Mouse (Mus musculus) limb, embryonic 13.5 days (tissue): Measurements from ENCODE around the gene Rnd2. TPM values are rescaled to one million over a fixed set of nuclear protein-coding genes. Genes with fewer than 3 reads are reported as not detected.
"Not testable (repeated sequence)": the region's sequence is repeated elsewhere in the genome, so short reads cannot be mapped to it uniquely, and the experiment has no call there.

Source experiments
- ATAC-seq: fragments of 200-750 bp; cut with Nextera tagmentation; 2 replicates; pipeline ENCODE4 v1.8.0; 2017; ENCODE audit warnings: low read depth, moderate number of reproducible peaks, moderate TSS enrichment; ENCODE audit not compliant: low FRiP score
- H3K27ac ChIP-seq: fragments of 300-500 bp; sonication (generic); 2 replicates; pipeline ENCODE4 v1.5.1; 2015; ENCODE audit warnings: inconsistent platforms, mild to moderate bottlenecking, moderate library complexity
- H3K27me3 ChIP-seq: fragments of 300-500 bp; sonication (generic); 2 replicates; pipeline ENCODE4 v1.6.1; 2015; ENCODE audit warnings: mild to moderate bottlenecking, inconsistent platforms
- H3K36me3 ChIP-seq: fragments of 300-500 bp; sonication (generic); 2 replicates; pipeline ENCODE4 v1.6.1; 2015; ENCODE audit warnings: inconsistent platforms, mild to moderate bottlenecking, moderate library complexity
- H3K4me1 ChIP-seq: fragments of 300-500 bp; sonication (generic); 2 replicates; pipeline ENCODE4 v1.6.1; 2015; ENCODE audit warnings: inconsistent platforms
- H3K4me2 ChIP-seq: fragments of 300-500 bp; sonication (generic); replicated peaks from 2 replicates; pipeline ENCODE4 v1.6.1; 2015; ENCODE audit warnings: inconsistent platforms, mild to moderate bottlenecking, moderate library complexity
- H3K4me3 ChIP-seq: fragments of 300-500 bp; sonication (generic); 2 replicates; pipeline ENCODE4 v1.5.1; 2015; ENCODE audit warnings: moderate library complexity, mild to moderate bottlenecking, inconsistent platforms
- H3K9ac ChIP-seq: fragments of 300-500 bp; sonication (generic); 2 replicates; pipeline ENCODE4 v1.6.1; 2015; ENCODE audit warnings: mild to moderate bottlenecking, inconsistent platforms
- H3K9me3 ChIP-seq: fragments of 300-500 bp; sonication (generic); 2 replicates; pipeline ENCODE4 v1.6.1; 2016; ENCODE audit warnings: inconsistent platforms
- WGBS: fragments of 180-500 bp; shearing (Covaris S2); methylation state at CpG from one replicate; pipeline ENCODE4 v1.1.7; 2015; 5-methylcytosine and 5-hydroxymethylcytosine counted together
- polyA plus RNA-seq: library from polyadenylated mRNA; unstranded; fragments of >200 nt; fragmentation: Nextera tagmentation; extraction: Ambion mirVana; gene quantifications from 2 replicates; pipeline ENCODE4 v1.2.1, GENCODE M21; 2015

Rnd2 gene
- polyA plus RNA-seq, 1 experiment from 2014 or later: 12.0 TPM

DNA sequence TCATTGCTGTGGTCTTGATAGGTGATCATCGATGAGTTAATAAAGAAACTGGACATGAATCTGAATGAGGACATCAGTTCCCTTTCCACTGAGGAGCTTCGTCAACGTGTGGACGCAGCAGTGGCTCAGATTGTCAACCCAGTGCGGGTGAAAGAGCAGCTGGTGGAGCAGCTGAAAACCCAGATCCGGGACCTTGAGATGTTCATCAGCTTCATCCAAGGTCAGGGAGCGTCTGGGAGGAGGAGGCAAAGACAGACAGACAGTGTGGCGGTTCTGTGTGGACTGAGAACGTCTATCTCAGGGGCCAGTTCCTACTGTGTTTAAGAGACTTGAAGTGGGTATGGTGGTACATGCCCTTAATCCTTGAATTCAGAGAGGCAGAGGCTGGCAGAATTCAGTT is 33.5 kb upstream of the Rnd2 start:
- Histone ChIP-seq H3K4me3 (no peak overlapping the region), H3K4me2 (no peak overlapping the region), H3K4me1 (peaks cover 8% of the 10 kb centered on the region), H3K27me3 (no peaks in the 10 kb centered on the region), H3K36me3 (peaks cover 67% of the 10 kb centered on the region), H3K9me3 (no peaks in the 10 kb centered on the region), H3K27ac (no peak overlapping the region), H3K9ac (no peak overlapping the region)
- 90% methylated on average over 9 of the region's 9 CpGs for WGBS
- ATAC-seq: no peak

DNA sequence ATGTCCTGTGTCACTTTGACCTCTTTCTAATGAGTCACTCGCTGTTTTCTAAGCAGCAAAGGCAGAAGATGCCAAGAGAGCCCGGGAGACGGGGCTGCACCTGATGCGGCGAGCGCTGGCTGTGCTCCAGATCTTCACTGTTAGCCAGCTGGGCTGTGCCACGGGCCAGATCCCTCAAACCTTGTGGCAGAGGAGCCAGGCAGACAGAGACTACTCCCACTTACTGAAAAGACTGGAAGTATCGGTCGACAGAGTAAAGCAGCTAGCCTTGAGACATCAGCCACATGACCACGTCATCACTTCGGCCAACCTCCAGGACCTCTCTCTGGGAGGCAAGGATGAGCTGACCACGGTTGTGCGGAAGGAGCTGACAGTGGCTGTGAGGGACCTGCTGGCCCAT is 31.4 kb upstream of the Rnd2 start:
- H3K27ac ChIP-seq: no peak overlapping the region
- H3K4me3 ChIP-seq: no peak overlapping the region
- no peaks in the 10 kb centered on the region for H3K9me3 ChIP-seq
- 90% methylated on average over 13 of the region's 13 CpGs for WGBS
- no peaks in the 10 kb centered on the region for H3K27me3 ChIP-seq
- peaks cover 67% of the 10 kb centered on the region for H3K36me3 ChIP-seq
- ATAC-seq: no peak
- no peak overlapping the region for H3K9ac ChIP-seq
- no peaks in the 10 kb centered on the region for H3K4me1 ChIP-seq
- no peak overlapping the region for H3K4me2 ChIP-seq

GRCm38 (mm10) chr11:101435831-101436230 is 29.0 kb upstream of the Rnd2 start:
- 86% methylated on average over 4 of the region's 4 CpGs for WGBS
- ATAC-seq: no peak

DNA sequence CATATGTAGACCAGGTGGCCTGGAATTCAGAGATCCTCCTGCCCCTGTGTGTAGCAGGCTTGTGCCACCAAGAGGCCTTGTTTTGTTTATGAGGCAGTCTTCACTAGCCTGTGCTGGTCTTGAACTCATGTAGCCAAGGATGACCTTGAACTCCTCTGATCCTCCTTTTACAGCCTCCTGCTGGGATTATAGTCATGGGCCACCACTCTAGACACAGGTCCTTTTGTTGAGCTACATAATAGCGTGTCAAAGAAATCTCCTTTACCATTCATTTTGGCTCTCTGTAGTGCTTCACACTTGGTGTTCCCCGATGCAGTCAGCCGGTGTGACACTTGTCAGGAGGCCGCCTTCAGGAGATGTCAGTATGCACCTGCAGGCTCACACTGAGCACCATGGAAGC is 27.9 kb upstream of the Rnd2 start:
- Histone ChIP-seq H3K27me3 (no peaks in the 10 kb centered on the region), H3K27ac (no peak overlapping the region), H3K9me3 (no peaks in the 10 kb centered on the region), H3K4me1 (no peaks in the 10 kb centered on the region), H3K4me2 (no peak overlapping the region), H3K4me3 (no peak overlapping the region), H3K36me3 (peaks cover 40% of the 10 kb centered on the region), H3K9ac (no peak overlapping the region)
- no peak for ATAC-seq
- WGBS: 85% methylated on average over 4 of the region's 4 CpGs

More at GRCm38 (mm10) chr11:101435831-101436230, 29.0 kb upstream of the Rnd2 start:
- Histone ChIP-seq H3K27ac (no peak overlapping the region), H3K27me3 (no peaks in the 10 kb centered on the region), H3K4me3 (no peak overlapping the region), H3K36me3 (peaks cover 51% of the 10 kb centered on the region), H3K4me2 (no peak overlapping the region), H3K9ac (no peak overlapping the region), H3K9me3 (no peaks in the 10 kb centered on the region), H3K4me1 (no peaks in the 10 kb centered on the region)

DNA sequence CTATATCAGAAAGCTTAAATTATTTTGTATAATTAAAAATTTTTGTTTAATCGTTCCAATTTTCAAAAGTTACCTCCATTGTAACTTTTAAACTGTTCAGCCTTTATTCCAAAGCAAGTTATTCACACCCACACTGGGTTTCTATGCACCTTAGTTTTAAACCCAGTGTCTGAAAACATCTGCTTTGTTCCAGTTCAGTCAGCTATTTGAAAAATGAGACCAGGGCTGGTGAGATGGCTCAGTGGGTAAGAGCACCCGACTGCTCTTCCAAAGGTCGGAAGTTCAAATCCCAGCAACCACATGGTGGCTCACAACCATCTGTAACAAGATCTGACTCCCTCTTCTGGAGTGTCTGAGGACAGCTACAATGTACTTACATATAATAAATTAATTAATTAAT is 26.8 kb upstream of the Rnd2 start:
- WGBS: 54% methylated on average over 3 of the region's 3 CpGs
- not testable (repeated sequence) for H3K4me1 ChIP-seq, H3K27me3 ChIP-seq, H3K9ac ChIP-seq, ATAC-seq, H3K4me3 ChIP-seq, H3K9me3 ChIP-seq, H3K4me2 ChIP-seq, H3K27ac ChIP-seq
- H3K36me3 ChIP-seq: peaks cover 31% of the 10 kb centered on the region

GRCm38 (mm10) chr11:101441450-101442126 is 23.2 kb upstream of the Rnd2 start:
- H3K9ac ChIP-seq: not testable (repeated sequence)

GRCm38 (mm10) chr11:101442127-101442693 is 22.6 kb upstream of the Rnd2 start, which contains the start of gene Rpl27:
TSS of gene Rpl27 (plus strand) at chr11:101442298.
- H3K27me3 ChIP-seq: no peaks in the 10 kb centered on the region
- H3K27ac ChIP-seq: peak within 1 kb of the TSS; percentile 95
- peak within 1 kb of the TSS; percentile 96 for H3K4me2 ChIP-seq
- peak within 1 kb of the TSS; percentile 85 for H3K4me3 ChIP-seq
- H3K36me3 ChIP-seq: peaks cover 27% of the 10 kb centered on the region
- WGBS: under 1% methylated on average over 42 of the region's 42 CpGs
- peaks cover 20% of the 10 kb centered on the region for H3K4me1 ChIP-seq
- no peaks in the 10 kb centered on the region for H3K9me3 ChIP-seq
- ATAC-seq: peak; percentile 100
- H3K9ac ChIP-seq: peak within 1 kb of the TSS; percentile 98

More at GRCm38 (mm10) chr11:101441450-101442126, 23.2 kb upstream of the Rnd2 start:
- H3K27ac ChIP-seq, ATAC-seq, H3K27me3 ChIP-seq, H3K9me3 ChIP-seq: not testable (repeated sequence)
- H3K4me1 ChIP-seq: peaks cover 20% of the 10 kb centered on the region
- peak overlapping the region; percentile 85 for H3K4me3 ChIP-seq
- peak overlapping the region; percentile 57 for H3K4me2 ChIP-seq
- WGBS: 36% methylated on average over 15 of the region's 15 CpGs
- H3K36me3 ChIP-seq: peaks cover 24% of the 10 kb centered on the region

DNA sequence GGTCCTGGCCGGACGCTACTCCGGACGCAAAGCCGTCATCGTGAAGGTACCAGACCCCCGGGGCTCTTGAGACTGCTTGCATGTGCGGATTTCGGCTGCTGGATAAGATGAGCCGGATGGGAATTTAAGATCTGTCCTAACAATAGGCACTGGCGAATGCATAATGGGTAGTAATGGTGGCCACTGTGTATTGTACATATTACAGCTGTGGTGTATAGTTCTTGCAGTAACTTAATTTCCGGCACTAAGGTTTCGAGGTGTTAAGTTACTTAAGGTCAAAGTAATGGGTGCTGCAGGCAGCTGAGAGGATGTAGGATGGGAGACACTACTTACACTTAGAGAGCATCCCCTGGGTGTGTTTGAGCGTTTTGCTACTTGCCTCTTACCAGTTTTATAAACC is 22.0 kb upstream of the Rnd2 start:
- peaks cover 20% of the 10 kb centered on the region for H3K4me1 ChIP-seq
- no peaks in the 10 kb centered on the region for H3K27me3 ChIP-seq
- peak overlapping the region; percentile 85 for H3K4me3 ChIP-seq
- 0 out of 2 replicates have a peak, but pooled peaks have one; percentile 0 for ATAC-seq
- H3K9me3 ChIP-seq: no peaks in the 10 kb centered on the region
- under 1% methylated on average over 14 of the region's 14 CpGs for WGBS
- peaks cover 27% of the 10 kb centered on the region for H3K36me3 ChIP-seq
- H3K9ac ChIP-seq: peak overlapping the region; percentile 98
- H3K27ac ChIP-seq: peak overlapping the region; percentile 95
- H3K4me2 ChIP-seq: peak overlapping the region; percentile 96

- no peaks in the 10 kb centered on the region for H3K27me3 ChIP-seq
- H3K9ac ChIP-seq: no peak overlapping the region
- H3K36me3 ChIP-seq: peaks cover 27% of the 10 kb centered on the region
- H3K9me3 ChIP-seq: no peaks in the 10 kb centered on the region
- no peak overlapping the region for H3K4me2 ChIP-seq
- no peak for ATAC-seq
- H3K4me1 ChIP-seq: peaks cover 33% of the 10 kb centered on the region
- 81% methylated on average over 1 of the region's 1 CpGs for WGBS
- H3K4me3 ChIP-seq: no peak overlapping the region
- H3K27ac ChIP-seq: no peak overlapping the region
Measured at GRCm38 (mm10) chr11:101446319-101446718, 18.5 kb upstream of the Rnd2 start.

- Histone ChIP-seq H3K4me1 (peaks cover 33% of the 10 kb centered on the region), H3K36me3 (peaks cover 27% of the 10 kb centered on the region)
- WGBS: 90% methylated on average over 8 of the region's 8 CpGs
- not testable (repeated sequence) for H3K27ac ChIP-seq, H3K4me2 ChIP-seq, H3K27me3 ChIP-seq, H3K4me3 ChIP-seq, H3K9ac ChIP-seq, H3K9me3 ChIP-seq, ATAC-seq
Measured at GRCm38 (mm10) chr11:101446860-101447259, 17.9 kb upstream of the Rnd2 start.

- Histone ChIP-seq H3K27ac (peak overlapping the region; percentile 72; the same call in 1 of the 2 replicates), H3K4me2 (peak overlapping the region; percentile 60; the same call in 1 of the 2 replicates), H3K4me3 (peak overlapping the region; percentile 42), H3K36me3 (peaks cover 27% of the 10 kb centered on the region), H3K27me3 (no peaks in the 10 kb centered on the region), H3K9me3 (no peaks in the 10 kb centered on the region), H3K9ac (no peak overlapping the region), H3K4me1 (peaks cover 33% of the 10 kb centered on the region)
- ATAC-seq: no peak
- WGBS: 79% methylated on average over 5 of the region's 5 CpGs
Measured at GRCm38 (mm10) chr11:101447786-101448185, 17.0 kb upstream of the Rnd2 start.

GRCm38 (mm10) chr11:101448274-101448746 is 16.5 kb upstream of the Rnd2 start, which contains the start of gene Ifi35:
TSS of gene Ifi35 (plus strand) at chr11:101448407.
- peak; percentile 59 for ATAC-seq
- H3K4me3 ChIP-seq: peak within 1 kb of the TSS; percentile 42
- no peaks in the 10 kb centered on the region for H3K9me3 ChIP-seq
- peak within 1 kb of the TSS; percentile 72; the same call in 1 of the 2 replicates for H3K27ac ChIP-seq
- H3K9ac ChIP-seq: peak within 1 kb of the TSS; percentile 62
- H3K27me3 ChIP-seq: no peaks in the 10 kb centered on the region
- H3K4me1 ChIP-seq: peaks cover 29% of the 10 kb centered on the region
- H3K4me2 ChIP-seq: peak within 1 kb of the TSS; percentile 60
- 25% methylated on average over 10 of the region's 10 CpGs for WGBS
- peaks cover 27% of the 10 kb centered on the region for H3K36me3 ChIP-seq
